Mouse (Mus musculus) hindbrain, embryonic 11.5 days (tissue): ENCODE data around the gene Erfe. TPM values are rescaled to one million over a fixed set of nuclear protein-coding genes. Genes with fewer than 3 reads are reported as not detected.

Experiments
- ATAC-seq: fragments of 200-750 bp; cut with Nextera tagmentation; 2 replicates; pipeline ENCODE4 v1.8.0; 2017; ENCODE audit warnings: mild to moderate bottlenecking, moderate TSS enrichment, moderate library complexity; ENCODE audit not compliant: low FRiP score
- DNase-seq: peaks from one replicate; pipeline ENCODE4 v3.0.0-alpha.2; 2015; ENCODE audit warnings: low spot score
- H3K27ac ChIP-seq: fragments of 300-500 bp; sonication (generic); 2 replicates; pipeline ENCODE4 v1.5.1; 2014; ENCODE audit warnings: mild to moderate bottlenecking, low read depth, low read length
- H3K27me3 ChIP-seq: fragments of 300-500 bp; sonication (generic); 2 replicates; pipeline ENCODE4 v1.6.1; 2014; ENCODE audit warnings: mild to moderate bottlenecking, low read length, moderate library complexity, mixed read lengths; ENCODE audit not compliant: control insufficient read depth, insufficient read depth
- H3K36me3 ChIP-seq: fragments of 300-500 bp; sonication (generic); 2 replicates; pipeline ENCODE4 v1.6.1; 2014; ENCODE audit warnings: mild to moderate bottlenecking, low read length, moderate library complexity, mixed read lengths; ENCODE audit not compliant: control insufficient read depth, insufficient read depth
- H3K4me1 ChIP-seq: fragments of 300-500 bp; sonication (generic); replicated peaks from 2 replicates; pipeline ENCODE4 v1.6.1; 2014; ENCODE audit warnings: low read length, mixed read lengths; ENCODE audit not compliant: control insufficient read depth, insufficient read depth
- H3K4me2 ChIP-seq: fragments of 300-500 bp; sonication (generic); replicated peaks from 2 replicates; pipeline ENCODE4 v1.6.1; 2014; ENCODE audit warnings: mild to moderate bottlenecking, low read depth, low read length
- H3K4me3 ChIP-seq: fragments of 300-500 bp; sonication (generic); 2 replicates; pipeline ENCODE4 v1.5.1; 2014; ENCODE audit warnings: low read depth, low read length
- H3K9ac ChIP-seq: fragments of 300-500 bp; sonication (generic); 2 replicates; pipeline ENCODE4 v1.6.1; 2014; ENCODE audit warnings: low read depth, low read length
- H3K9me3 ChIP-seq: fragments of 300-500 bp; sonication (generic); 2 replicates; pipeline ENCODE4 v1.6.1; 2016; ENCODE audit warnings: low read length; ENCODE audit not compliant: control insufficient read depth
- WGBS: fragments of 180-500 bp; shearing (Covaris S2); extraction: QIAGEN DNeasy Blood & Tissue Kit; methylation state at CpG from one replicate; pipeline ENCODE4 v1.1.7; 2014; 5-methylcytosine and 5-hydroxymethylcytosine counted together
- polyA plus RNA-seq: library from polyadenylated mRNA; unstranded; fragments of >200 nt; fragmentation: Nextera tagmentation; extraction: Ambion mirVana; gene quantifications from 2 replicates; pipeline ENCODE4 v1.2.1, GENCODE M21; 2014

Erfe gene
- polyA plus RNA-seq, 1 experiment from 2014 or later, result 0.68 TPM

GRCm38 (mm10) chr1:91390369-91390768 is 24.1 kb downstream of the Erfe start:
- no peak overlapping the region for H3K4me2 ChIP-seq
- no peak overlapping the region for H3K27ac ChIP-seq
- H3K27me3 ChIP-seq, result no peaks in the 10 kb centered on the region
- DNase-seq (no peak), ATAC-seq (no peak)
- H3K4me1 ChIP-seq, result no peaks in the 10 kb centered on the region
- WGBS, result 99% methylated on average over 5 of the region's 5 CpGs
- no peaks in the 10 kb centered on the region for H3K9me3 ChIP-seq
- H3K4me3 ChIP-seq, result no peak overlapping the region
- no peak overlapping the region for H3K9ac ChIP-seq
- 0 out of 2 replicates have a peak, but pooled peaks cover 6% of the 10 kb centered on the region for H3K36me3 ChIP-seq

GRCm38 (mm10) chr1:91397927-91398259 is 31.7 kb downstream of the Erfe start:
- Histone ChIP-seq H3K4me3 (peak overlapping the region; percentile 89), H3K27me3 (no peaks in the 10 kb centered on the region), H3K36me3 (no peaks in the 10 kb centered on the region), H3K4me2 (peak overlapping the region; percentile 87), H3K9me3 (no peaks in the 10 kb centered on the region), H3K9ac (peak overlapping the region; percentile 93), H3K4me1 (peaks cover 9% of the 10 kb centered on the region; the same call in 1 of the 2 replicates), H3K27ac (no peak overlapping the region)
- ATAC-seq, result no peak
- under 1% methylated on average over 12 of the region's 12 CpGs for WGBS
- DNase-seq, result no peak

DNA sequence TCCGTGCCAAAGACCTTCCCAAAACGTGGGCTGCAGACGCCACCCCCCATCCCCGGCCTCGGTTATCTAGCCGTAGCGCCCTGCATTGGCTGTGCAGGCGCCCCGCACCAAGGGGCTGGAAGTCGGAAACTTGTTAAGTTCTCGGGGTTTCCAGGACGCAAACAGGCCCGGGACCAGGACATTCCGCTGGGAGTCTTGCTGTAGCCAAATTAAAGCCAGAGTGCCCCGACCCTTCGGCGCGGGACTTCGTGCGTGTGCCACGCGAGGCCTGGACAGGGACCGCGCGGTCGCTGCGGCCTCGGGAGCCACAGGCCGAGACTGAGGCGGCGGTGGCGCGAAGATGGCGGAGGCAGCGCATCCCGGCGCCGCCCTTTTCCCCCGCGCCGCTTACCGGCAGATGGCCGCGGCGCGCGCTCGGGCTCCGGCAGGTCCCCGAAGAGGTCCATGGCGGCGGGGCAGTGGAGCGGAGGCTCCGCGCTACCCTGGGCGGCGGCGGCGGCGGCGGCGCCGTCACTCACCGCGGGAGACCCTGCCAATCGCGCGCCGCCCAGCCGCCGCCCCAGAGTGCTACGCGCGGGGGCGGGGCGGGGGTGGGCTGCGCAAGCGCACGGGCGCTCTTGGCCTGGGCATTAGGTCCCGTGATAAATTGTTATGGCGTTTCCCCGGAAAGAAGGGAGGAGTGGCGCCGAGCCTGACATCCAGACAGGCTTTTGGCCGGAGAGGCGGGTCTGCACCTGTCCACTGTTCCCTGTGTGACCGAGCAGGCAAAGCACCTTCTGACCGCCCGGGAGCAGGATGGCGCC is 32.2 kb downstream of the Erfe start, which contains the start of gene Ilkap:
TSS of gene Ilkap (minus strand) at position 556 of the 803 bp plus-strand sequence.
- no peaks in the 10 kb centered on the region for H3K27me3 ChIP-seq
- H3K4me2 ChIP-seq, result peak within 1 kb of the TSS; percentile 87
- peak; percentile 93 for DNase-seq
- peak within 1 kb of the TSS; percentile 89 for H3K4me3 ChIP-seq
- H3K27ac ChIP-seq, result peak within 1 kb of the TSS; percentile 83
- H3K36me3 ChIP-seq, result no peaks in the 10 kb centered on the region
- WGBS, result under 1% methylated on average over 82 of the region's 91 CpGs
- peak; percentile 96 for ATAC-seq
- no peaks in the 10 kb centered on the region for H3K9me3 ChIP-seq
- peak within 1 kb of the TSS; percentile 93 for H3K9ac ChIP-seq
- H3K4me1 ChIP-seq, result peaks cover 9% of the 10 kb centered on the region; the same call in 1 of the 2 replicates

DNA sequence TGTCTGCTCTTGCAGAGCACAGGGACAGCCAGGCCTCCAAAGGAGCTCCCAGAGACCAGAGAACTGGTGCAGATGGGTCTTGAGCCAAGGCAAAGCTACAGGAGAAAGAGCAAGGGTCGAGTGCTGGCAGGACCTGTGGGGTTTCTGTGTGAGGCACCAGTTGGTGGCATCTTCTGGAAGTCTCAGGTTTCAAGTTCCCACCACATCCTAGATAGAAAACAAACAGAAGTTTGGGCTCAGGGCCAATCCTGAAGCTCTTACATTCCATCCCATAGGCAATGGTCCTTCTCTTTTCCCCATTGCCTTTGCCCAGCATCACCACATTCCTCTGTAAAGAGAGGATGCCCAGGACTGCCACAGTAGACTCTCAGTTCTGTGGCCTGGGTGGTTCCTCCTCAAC is 38.7 kb downstream of the Erfe start:
- no peak overlapping the region for H3K27ac ChIP-seq
- no peak overlapping the region for H3K9ac ChIP-seq
- WGBS, result 41% methylated on average over 1 of the region's 1 CpGs
- DNase-seq (no peak), ATAC-seq (no peak)
- H3K4me3 ChIP-seq, result no peak overlapping the region
- no peak overlapping the region for H3K4me2 ChIP-seq
- H3K36me3 ChIP-seq, result no peaks in the 10 kb centered on the region
- H3K9me3 ChIP-seq, result no peaks in the 10 kb centered on the region
- H3K4me1 ChIP-seq, result no peaks in the 10 kb centered on the region
- peaks cover 3% of the 10 kb centered on the region; the same call in 1 of the 2 replicates for H3K27me3 ChIP-seq

DNA sequence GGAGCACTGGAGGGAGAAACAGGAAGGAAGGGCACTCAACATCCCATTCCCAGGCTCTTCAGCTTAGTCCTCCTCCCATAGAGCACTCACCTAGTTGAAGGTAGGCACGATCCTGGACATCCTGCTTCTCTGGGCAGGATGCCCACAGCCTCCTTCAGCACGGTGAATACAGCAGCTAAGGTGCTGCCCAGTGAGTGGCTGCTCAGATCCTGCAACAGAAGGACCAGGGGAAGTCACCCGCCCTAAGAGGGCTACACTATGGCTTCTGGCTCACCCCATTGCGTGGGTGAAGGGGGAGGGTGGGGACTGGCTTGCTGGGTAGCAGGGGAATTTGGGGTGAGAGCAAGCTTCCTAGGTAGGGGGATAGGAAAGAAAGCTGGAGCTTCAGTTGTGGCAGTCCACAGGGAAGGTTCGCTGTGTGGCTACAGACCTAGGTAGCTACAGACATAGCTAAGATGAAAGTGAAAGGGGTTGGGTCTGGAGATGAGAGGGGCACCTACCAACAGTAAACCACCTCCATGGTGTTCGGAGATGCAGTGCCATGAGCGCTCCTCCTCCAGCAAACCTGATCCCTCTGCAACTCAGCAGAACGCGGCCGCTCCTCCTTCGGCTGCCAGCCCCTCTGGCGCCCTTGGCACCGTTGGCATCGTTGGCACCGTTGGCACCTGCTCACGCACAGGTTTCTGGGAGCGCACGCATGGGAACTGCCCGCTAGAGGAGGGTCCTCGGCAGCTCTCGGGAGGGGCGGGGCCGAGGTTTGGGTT is 39.4 kb downstream of the Erfe start:
- H3K27me3 ChIP-seq, result peaks cover 3% of the 10 kb centered on the region; the same call in 1 of the 2 replicates
- H3K27ac ChIP-seq, result no peak overlapping the region
- H3K4me1 ChIP-seq, result no peaks in the 10 kb centered on the region
- DNase-seq (no peak), ATAC-seq (no peak)
- no peaks in the 10 kb centered on the region for H3K36me3 ChIP-seq
- H3K9me3 ChIP-seq, result no peaks in the 10 kb centered on the region
- no peak overlapping the region for H3K4me3 ChIP-seq
- WGBS, result 60% methylated on average over 23 of the region's 23 CpGs
- no peak overlapping the region for H3K9ac ChIP-seq
- H3K4me2 ChIP-seq, result no peak overlapping the region

DNA sequence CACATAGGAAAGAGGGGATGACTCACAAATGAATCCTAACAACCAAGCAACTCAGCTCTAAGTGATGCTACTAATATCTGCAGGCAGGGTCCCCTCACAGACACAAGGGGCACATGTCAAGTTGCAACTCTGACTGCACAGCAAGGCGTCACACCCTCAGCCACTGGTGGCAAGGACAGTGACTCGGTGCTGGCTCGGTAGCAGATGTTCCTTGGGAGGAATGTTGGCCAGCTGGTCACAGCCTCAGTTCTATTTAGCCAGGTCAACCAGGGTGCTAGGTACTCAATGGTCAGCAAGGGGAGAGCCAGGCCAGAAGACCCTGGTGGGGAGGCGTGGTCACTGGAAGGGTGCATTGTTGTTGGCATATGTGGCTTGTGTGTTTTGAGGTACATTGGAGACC is 41.6 kb downstream of the Erfe start:
- no peaks in the 10 kb centered on the region for H3K36me3 ChIP-seq
- H3K4me3 ChIP-seq, result no peak overlapping the region
- H3K9ac ChIP-seq, result no peak overlapping the region
- DNase-seq (no peak), ATAC-seq (no peak)
- peaks cover 8% of the 10 kb centered on the region for H3K4me1 ChIP-seq
- H3K4me2 ChIP-seq, result no peak overlapping the region
- whole genome bisulfite sequencing, result 73% methylated on average over 4 of the region's 4 CpGs
- no peaks in the 10 kb centered on the region for H3K9me3 ChIP-seq
- no peak overlapping the region for H3K27ac ChIP-seq
- peaks cover 3% of the 10 kb centered on the region; the same call in 1 of the 2 replicates for H3K27me3 ChIP-seq

DNA sequence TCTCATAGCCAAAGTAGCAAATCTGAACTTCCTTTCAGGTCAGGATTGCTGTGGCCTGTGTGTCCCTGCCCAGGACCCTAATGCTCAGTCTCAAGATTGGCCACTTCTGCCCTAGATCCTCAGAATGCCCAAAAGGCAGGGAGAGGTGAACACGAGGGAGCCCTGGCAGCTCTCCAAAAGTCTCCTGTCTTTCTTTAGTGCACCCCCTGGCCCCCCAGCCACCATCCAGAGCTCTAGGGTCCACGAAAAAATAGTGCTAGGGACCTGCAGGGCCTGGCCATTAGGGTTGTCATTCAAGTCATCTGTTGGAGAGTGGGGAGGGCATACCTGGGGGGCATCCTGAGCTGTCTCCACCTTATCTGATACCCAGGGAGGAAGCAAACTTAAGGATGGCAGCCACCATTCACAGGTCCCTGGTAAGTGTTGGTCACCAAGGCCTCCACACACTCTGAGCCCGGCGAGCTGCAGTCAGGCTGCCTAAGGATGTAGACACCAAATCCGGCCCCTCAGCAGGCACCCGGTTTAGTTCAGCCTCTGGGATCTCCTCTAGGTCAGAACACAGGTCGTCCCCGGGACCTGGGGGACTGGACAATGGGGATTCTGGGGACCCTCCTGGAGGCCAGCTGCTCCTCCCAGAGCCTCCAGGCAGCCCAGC is 45.5 kb downstream of the Erfe start:
- no peak for ATAC-seq
- Histone ChIP-seq H3K27me3 (no peaks in the 10 kb centered on the region), H3K27ac (peak overlapping the region; percentile 97), H3K9ac (peak overlapping the region; percentile 88), H3K4me3 (peak overlapping the region; percentile 75), H3K4me1 (peaks cover 13% of the 10 kb centered on the region), H3K9me3 (no peaks in the 10 kb centered on the region), H3K4me2 (peak overlapping the region; percentile 96), H3K36me3 (no peaks in the 10 kb centered on the region)
- DNase-seq, result no peak
- 56% methylated on average over 8 of the region's 8 CpGs for WGBS

- Histone ChIP-seq H3K27me3 (no peaks in the 10 kb centered on the region), H3K27ac (peak overlapping the region; percentile 97), H3K9ac (peak overlapping the region; percentile 88), H3K4me2 (peak overlapping the region; percentile 96), H3K4me1 (peaks cover 13% of the 10 kb centered on the region), H3K9me3 (no peaks in the 10 kb centered on the region), H3K36me3 (no peaks in the 10 kb centered on the region), H3K4me3 (peak overlapping the region; percentile 75)
- ATAC-seq (peak; percentile 1), DNase-seq (peak; percentile 46)
- WGBS, result 4% methylated on average over 57 of the region's 65 CpGs
Observed at GRCm38 (mm10) chr1:91412286-91413029, 46.2 kb downstream of the Erfe start.
